Mouse (Mus musculus) ES-Bruce4 (cell line): ENCODE data around the gene Ccr2.

Experiments used
- CTCF ChIP-seq: IDR thresholded peaks from one replicate; pipeline ENCODE4 v1.8.1; 2011; ENCODE audit warnings: low read depth, low read length
- EP300 ChIP-seq: IDR thresholded peaks from 2 replicates; pipeline ENCODE4 v1.6.1; 2011; ENCODE audit warnings: low read depth, low read length; ENCODE audit not compliant: insufficient read depth
- POLR2A ChIP-seq: IDR thresholded peaks from one replicate; pipeline ENCODE4 v1.8.1; 2011; ENCODE audit warnings: low read length; ENCODE audit not compliant: insufficient read depth

DNA sequence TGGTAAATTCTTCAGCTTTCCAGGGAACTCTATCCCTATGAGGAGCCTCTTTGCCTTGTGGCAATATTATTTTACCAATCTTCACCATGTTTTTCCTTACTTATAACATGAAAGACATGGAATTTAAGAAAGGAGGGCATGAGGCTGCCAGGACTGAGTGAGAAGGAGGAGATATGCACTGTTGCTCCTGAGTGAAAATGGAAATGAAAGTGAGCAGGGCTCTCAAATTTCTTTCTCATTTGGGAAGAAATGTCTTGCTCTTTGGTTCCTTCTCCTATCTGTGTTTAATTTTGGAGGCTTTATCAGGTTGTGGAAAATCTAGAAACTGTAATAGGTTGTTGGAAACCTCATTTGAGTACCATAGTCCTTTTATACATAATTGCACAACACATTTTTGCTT lies 5.5 kb downstream of the Ccr2 start:
- no peak for TF ChIP-seq POLR2A
- TF ChIP-seq EP300 = no peak
- no peak for TF ChIP-seq CTCF
